Mouse (Mus musculus): ENCODE measurements at regions not wholly inside any gene's neighbourhood (a gene's known extent, or its start where the extent isn't known, plus 50 kb on each side); places are given as distances from the start of the nearest gene placed in this dataset.

GRCm38 (mm10) chr12:10016710-10017581, 352.8 kb upstream of the Nt5c1b start:
- no peak for TF ChIP-seq CTCF (IDR thresholded peaks at IDR 0.05; ENCODE audit: low read depth)
- no peak for TF ChIP-seq EP300 (IDR thresholded peaks at IDR 0.05; ENCODE audit: low read depth)

Data from heart, postnatal 0 days (tissue).